Mouse (Mus musculus) ES-Bruce4 (cell line): Measurements from ENCODE around the gene Lamc3.

ENCODE experiments used
- CTCF ChIP-seq: IDR thresholded peaks from one replicate; pipeline ENCODE4 v1.8.1; 2011; ENCODE audit warnings: low read depth, low read length
- EP300 ChIP-seq: IDR thresholded peaks from 2 replicates; pipeline ENCODE4 v1.6.1; 2011; ENCODE audit warnings: low read depth, low read length; ENCODE audit not compliant: insufficient read depth
- POLR2A ChIP-seq: IDR thresholded peaks from one replicate; pipeline ENCODE4 v1.8.1; 2011; ENCODE audit warnings: low read length; ENCODE audit not compliant: insufficient read depth

GRCm38 (mm10) chr2:31974809-31975371 is 87.8 kb downstream of the Lamc3 start:
- no peak for TF ChIP-seq POLR2A
- no peak for TF ChIP-seq EP300
- no peak for TF ChIP-seq CTCF
